Mouse (Mus musculus) megakaryocyte, embryonic 14.5 days (primary cell): ENCODE measurements around the gene Gpld1. TPM values are rescaled to one million over a fixed set of nuclear protein-coding genes. Genes with fewer than 3 reads are reported as not detected.
A peak's percentile ranks its signal among the peaks of the same experiment; 100 is the strongest.

Experiments used
- H3K27me3 ChIP-seq: replicated peaks from 2 replicates; pipeline ENCODE3; 2012; ENCODE audit warnings: inconsistent platforms
- H3K36me3 ChIP-seq: replicated peaks from 2 replicates; pipeline ENCODE3; 2012; ENCODE audit warnings: low read length, inconsistent platforms, mixed read lengths
- H3K4me1 ChIP-seq: 2 replicates; pipeline ENCODE4 v1.6.1; 2012; ENCODE audit warnings: inconsistent platforms
- H3K4me3 ChIP-seq: replicated peaks from 2 replicates; pipeline ENCODE3; 2012; ENCODE audit warnings: moderate library complexity, mild to moderate bottlenecking, inconsistent platforms
- H3K9me3 ChIP-seq: 2 replicates; pipeline ENCODE4 v1.6.1; 2012; ENCODE audit warnings: inconsistent platforms
- FLI1 ChIP-seq: IDR thresholded peaks from 2 replicates; pipeline ENCODE4 v1.6.1; 2012; ENCODE audit warnings: low read length, inconsistent platforms, mixed read lengths
- GATA1 ChIP-seq: IDR thresholded peaks from 3 replicates; pipeline ENCODE4 v1.6.1; 2012; ENCODE audit warnings: mixed read lengths, low read length, inconsistent platforms, borderline replicate concordance
- polyA plus RNA-seq: library from polyadenylated mRNA; stranded (reverse); fragments of >175 nt; gene quantifications from 2 replicates; pipeline ENCODE4 v1.2.3, GENCODE M21; 2012; ENCODE audit warnings: low replicate concordance; ENCODE audit not compliant: insufficient read depth

The Gpld1 gene
- polyA plus RNA-seq, 1 experiment: not detected

DNA sequence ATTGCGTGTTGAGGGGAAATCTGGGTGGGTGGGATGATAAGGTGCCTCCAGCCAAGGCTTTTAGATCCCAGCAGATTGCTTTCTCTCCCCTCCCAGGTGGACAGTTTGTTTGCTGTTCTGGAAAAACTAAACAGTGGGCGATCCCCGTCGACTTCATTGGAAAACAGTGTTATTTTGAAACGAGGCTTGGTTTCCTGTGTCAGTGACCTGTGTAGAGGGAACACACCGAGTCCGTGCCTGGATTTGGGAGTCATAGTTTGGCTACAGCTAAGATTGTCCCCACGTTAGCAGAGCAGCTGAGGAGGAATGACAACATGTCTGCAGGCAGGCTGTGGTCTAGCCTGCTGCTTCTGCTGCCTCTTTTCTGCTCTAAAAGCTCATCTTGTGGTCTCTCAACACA lies 351 bp downstream of the Gpld1 start:
- TF ChIP-seq GATA1 (no peak), FLI1 (no peak)
- no peaks in the 10 kb centered on the region for H3K36me3 ChIP-seq
- H3K4me3 ChIP-seq: no peak overlapping the region
- H3K27me3 ChIP-seq: peaks cover 46% of the 10 kb centered on the region
- H3K9me3 ChIP-seq: no peaks in the 10 kb centered on the region
- H3K4me1 ChIP-seq: peaks cover 5% of the 10 kb centered on the region

- H3K27me3 ChIP-seq: peaks cover 33% of the 10 kb centered on the region
- H3K4me1 ChIP-seq: peaks cover 9% of the 10 kb centered on the region
- H3K36me3 ChIP-seq: no peaks in the 10 kb centered on the region
- TF ChIP-seq FLI1 (no peak), GATA1 (no peak)
- H3K4me3 ChIP-seq: no peak overlapping the region
- no peaks in the 10 kb centered on the region for H3K9me3 ChIP-seq
These were observed 2.6 kb downstream of the Gpld1 start for GRCm38 (mm10) chr13:24945567-24945966.

DNA sequence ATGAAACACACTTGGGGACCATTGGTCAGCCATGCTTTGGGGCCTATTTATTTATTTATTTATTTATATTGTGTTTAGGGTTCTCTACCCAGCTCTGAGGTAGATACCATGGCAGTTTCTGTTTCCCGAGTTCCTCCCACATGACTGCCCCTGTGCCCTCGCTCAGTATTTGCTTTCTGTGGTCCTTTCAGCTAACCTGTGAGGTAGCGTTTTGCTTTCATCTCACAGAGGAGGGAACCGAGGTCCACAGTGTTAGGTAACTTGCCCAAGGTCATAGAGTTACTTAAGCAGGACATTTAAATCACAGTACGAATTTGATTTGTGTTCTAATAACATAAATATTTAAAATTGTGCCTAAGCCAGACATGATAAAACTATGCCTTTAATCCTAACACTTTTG lies 4.2 kb downstream of the Gpld1 start:
- Histone ChIP-seq H3K4me1 (peaks cover 9% of the 10 kb centered on the region), H3K27me3 (peaks cover 32% of the 10 kb centered on the region)
- TF ChIP-seq GATA1 (no peak), FLI1 (no peak)

DNA sequence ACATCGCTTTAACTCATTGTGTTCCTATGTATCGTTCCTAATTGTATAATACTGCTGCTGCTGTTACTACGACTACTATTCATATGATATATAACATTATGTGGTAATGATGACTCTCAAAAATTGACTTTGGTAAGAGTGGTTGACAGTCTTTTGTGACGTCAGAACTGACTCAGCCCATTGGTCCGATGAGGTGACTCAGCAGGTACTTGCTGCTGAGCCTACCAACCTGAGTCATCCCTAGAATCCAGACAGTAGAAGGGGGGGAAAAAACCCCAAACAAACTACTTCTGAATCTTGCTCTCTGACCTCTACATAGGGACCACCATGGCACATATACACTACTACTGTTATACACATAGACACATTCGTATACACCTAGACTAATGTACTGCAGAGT lies 5.9 kb downstream of the Gpld1 start:
- Histone ChIP-seq H3K9me3 (no peaks in the 10 kb centered on the region), H3K36me3 (no peaks in the 10 kb centered on the region), H3K4me3 (no peak overlapping the region), H3K4me1 (peaks cover 12% of the 10 kb centered on the region), H3K27me3 (peaks cover 30% of the 10 kb centered on the region)
- TF ChIP-seq FLI1: no peak
- TF ChIP-seq GATA1: no peak

More for the DNA sequence above, 4.2 kb downstream of the Gpld1 start:
- H3K9me3 ChIP-seq: no peaks in the 10 kb centered on the region
- H3K4me3 ChIP-seq: no peak overlapping the region
- H3K36me3 ChIP-seq: no peaks in the 10 kb centered on the region

DNA sequence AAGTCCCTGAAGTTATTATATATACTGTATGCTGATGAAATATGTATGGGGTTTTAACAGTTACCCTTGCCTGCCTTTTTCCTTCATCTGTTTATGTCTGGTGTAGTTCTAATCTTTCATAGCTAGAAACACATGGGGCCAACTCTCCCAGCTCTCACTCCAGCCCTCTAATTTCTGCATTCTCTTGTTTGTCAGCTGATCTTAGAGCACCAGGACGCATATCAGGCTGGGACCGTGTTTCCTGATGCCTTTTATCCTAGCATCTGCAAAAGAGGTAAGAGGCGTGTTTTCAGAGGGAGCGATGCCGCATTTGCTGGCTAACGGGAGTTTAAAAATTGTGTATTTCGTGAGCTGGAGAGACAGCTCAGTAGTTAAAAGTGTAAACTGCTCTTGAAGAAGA lies 9.7 kb downstream of the Gpld1 start:
- peaks cover 12% of the 10 kb centered on the region for H3K4me1 ChIP-seq
- peaks cover 37% of the 10 kb centered on the region for H3K27me3 ChIP-seq
- TF ChIP-seq GATA1 (no peak), FLI1 (no peak)
- H3K4me3 ChIP-seq: no peak overlapping the region
- no peaks in the 10 kb centered on the region for H3K36me3 ChIP-seq
- H3K9me3 ChIP-seq: no peaks in the 10 kb centered on the region

- Histone ChIP-seq H3K4me1 (0 out of 2 replicates have a peak, but pooled peaks cover 3% of the 10 kb centered on the region), H3K36me3 (no peaks in the 10 kb centered on the region), H3K9me3 (no peaks in the 10 kb centered on the region), H3K27me3 (peaks cover 37% of the 10 kb centered on the region), H3K4me3 (peak overlapping the region; percentile 21)
- no peak for TF ChIP-seq FLI1
- no peak for TF ChIP-seq GATA1
These were observed 12.1 kb downstream of the Gpld1 start for GRCm38 (mm10) chr13:24955091-24955490.

DNA sequence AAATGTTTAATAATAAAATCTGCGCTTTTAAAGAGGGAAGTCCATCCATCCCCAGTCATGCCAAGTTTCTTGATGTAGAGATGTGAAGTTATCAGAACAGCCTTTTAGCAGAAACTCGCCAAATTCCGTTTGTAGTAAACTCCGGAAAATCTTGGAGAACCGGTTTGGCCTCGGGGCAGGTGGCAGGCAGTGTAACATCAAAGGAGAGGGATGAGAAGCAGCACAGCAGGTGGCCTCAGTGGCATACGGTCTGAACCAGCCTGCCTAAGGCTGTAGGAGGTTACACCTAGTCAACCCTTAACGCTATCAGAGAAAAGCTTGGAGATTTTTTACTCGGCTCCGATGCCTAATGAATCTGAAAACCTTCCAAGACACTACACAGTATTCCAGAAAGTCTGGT lies 12.5 kb downstream of the Gpld1 start:
- Histone ChIP-seq H3K36me3 (no peaks in the 10 kb centered on the region), H3K27me3 (peaks cover 37% of the 10 kb centered on the region), H3K4me1 (0 out of 2 replicates have a peak, but pooled peaks cover 3% of the 10 kb centered on the region), H3K4me3 (no peak overlapping the region), H3K9me3 (no peaks in the 10 kb centered on the region)
- TF ChIP-seq FLI1 (no peak), GATA1 (no peak)

DNA sequence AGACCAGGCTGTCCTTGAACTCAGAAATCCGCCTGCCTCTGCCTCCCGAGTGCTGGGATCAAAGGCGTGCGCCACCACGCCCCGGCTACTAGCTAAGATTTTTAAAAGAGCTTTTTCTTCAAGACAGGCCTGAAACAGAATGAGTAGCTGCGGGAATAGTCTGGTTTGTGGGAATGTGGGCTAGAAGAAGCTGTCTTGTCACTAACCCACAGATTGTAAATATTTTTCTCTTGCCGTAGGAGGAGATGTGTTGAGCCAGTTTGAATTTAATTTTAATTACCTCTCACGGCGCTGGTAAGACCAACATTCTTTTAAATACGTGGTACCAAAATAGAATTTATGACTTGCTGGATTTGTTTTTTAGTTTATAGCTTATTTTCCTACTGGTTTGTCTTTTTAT lies 15.7 kb downstream of the Gpld1 start:
- Histone ChIP-seq H3K27me3 (peaks cover 36% of the 10 kb centered on the region), H3K36me3 (no peaks in the 10 kb centered on the region), H3K4me1 (peaks cover 4% of the 10 kb centered on the region; the same call in 1 of the 2 replicates), H3K4me3 (no peak overlapping the region), H3K9me3 (no peaks in the 10 kb centered on the region)
- no peak for TF ChIP-seq FLI1
- TF ChIP-seq GATA1: no peak

DNA sequence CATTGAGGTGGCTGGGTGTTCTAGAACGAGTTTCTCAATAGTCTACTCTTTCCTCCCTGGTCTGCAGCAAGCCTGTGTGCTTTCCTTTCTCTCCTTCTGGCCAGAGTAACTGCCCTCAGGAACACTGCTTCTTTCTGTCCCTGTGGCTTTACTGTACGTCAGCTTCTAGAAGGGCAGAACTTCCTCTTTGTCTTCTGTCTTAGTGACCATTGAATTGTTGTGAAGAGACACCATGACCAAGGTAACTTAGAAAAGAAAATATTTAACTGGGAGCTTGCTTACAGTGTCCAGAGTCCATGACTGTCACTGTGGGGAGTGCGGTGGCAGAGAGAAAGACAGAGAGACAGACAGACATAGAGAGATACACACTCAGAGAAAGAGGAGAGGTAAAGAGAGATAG lies 17.1 kb downstream of the Gpld1 start:
- no peak for TF ChIP-seq FLI1
- no peak for TF ChIP-seq GATA1
- H3K36me3 ChIP-seq: no peaks in the 10 kb centered on the region
- H3K9me3 ChIP-seq: no peaks in the 10 kb centered on the region
- peaks cover 28% of the 10 kb centered on the region for H3K27me3 ChIP-seq
- no peak overlapping the region for H3K4me3 ChIP-seq
- peaks cover 12% of the 10 kb centered on the region for H3K4me1 ChIP-seq

DNA sequence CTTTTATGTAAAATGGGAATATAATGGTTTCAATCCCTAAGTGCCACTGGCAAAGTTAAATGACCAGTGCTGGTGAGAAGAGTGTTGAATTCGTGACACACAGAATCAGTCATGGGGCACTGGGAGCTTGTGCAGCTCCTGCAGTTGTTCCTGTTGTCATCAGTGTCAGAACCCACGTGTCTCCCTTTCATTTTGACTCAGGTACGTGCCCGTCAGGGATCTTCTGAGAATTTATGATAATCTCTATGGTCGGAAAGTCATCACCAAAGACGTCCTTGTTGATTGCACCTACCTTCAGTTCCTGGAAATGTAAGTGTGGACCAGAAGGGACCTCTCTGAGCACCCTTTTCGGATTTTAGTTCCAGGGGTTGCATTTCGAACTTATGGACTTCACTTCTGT lies 19.2 kb downstream of the Gpld1 start:
- no peaks in the 10 kb centered on the region for H3K36me3 ChIP-seq
- no peak for TF ChIP-seq GATA1
- TF ChIP-seq FLI1: no peak

More for the DNA sequence above, 19.2 kb downstream of the Gpld1 start:
- no peak overlapping the region for H3K4me3 ChIP-seq
- peaks cover 27% of the 10 kb centered on the region for H3K4me1 ChIP-seq
- peaks cover 22% of the 10 kb centered on the region for H3K27me3 ChIP-seq
- H3K9me3 ChIP-seq: no peaks in the 10 kb centered on the region
